Mouse (Mus musculus) heart, postnatal 0 days (tissue): ENCODE data around the gene Syt16.

ENCODE experiments used
- CTCF ChIP-seq: IDR thresholded peaks from 2 replicates; pipeline ENCODE4 v1.5.1; 2016; ENCODE audit warnings: antibody characterized with exemption, control low read depth, low read depth
- EP300 ChIP-seq: IDR thresholded peaks from 2 replicates; pipeline ENCODE4 v1.6.1; 2016; ENCODE audit warnings: antibody characterized with exemption, low read depth

GRCm38 (mm10) chr12:73996906-73997296 is 560 bp upstream of the Syt16 start:
- no peak for TF ChIP-seq CTCF
- no peak for TF ChIP-seq EP300
